Mouse (Mus musculus): ENCODE measurements at regions not wholly inside any gene's neighbourhood (a gene's known extent, or its start where the extent isn't known, plus 50 kb on each side); places are given as distances from the start of the nearest gene placed in this dataset.

- no peak for DNase-seq (ENCODE audit: extremely low spot score, low read depth, low spot score)
Observed at GRCm38 (mm10) chr10:92097081-92097480, 625.1 kb downstream of the Nedd1 start.

GRCm38 (mm10) chr10:92091480-92092395 is 630.5 kb downstream of the Nedd1 start:
- DNase-seq (ENCODE audit: extremely low spot score, low read depth, low spot score), result peak; percentile 8

- DNase-seq (ENCODE audit: extremely low spot score, low read depth, low spot score), result no peak
Observed at GRCm38 (mm10) chr10:92082111-92082510, 640.1 kb downstream of the Nedd1 start.

- DNase-seq (ENCODE audit: extremely low spot score, low read depth, low spot score), result peak; percentile 5
Observed at GRCm38 (mm10) chr10:92081199-92081598, 641.0 kb downstream of the Nedd1 start.

- no peak for DNase-seq (ENCODE audit: extremely low spot score, low read depth, low spot score)
Observed at GRCm38 (mm10) chr10:92079421-92079820, 642.8 kb downstream of the Nedd1 start.

GRCm38 (mm10) chr10:92077291-92077690 is 644.9 kb downstream of the Nedd1 start:
- DNase-seq (ENCODE audit: extremely low spot score, low read depth, low spot score), result no peak

- DNase-seq (ENCODE audit: extremely low spot score, low read depth, low spot score), result no peak
Observed at GRCm38 (mm10) chr10:92076754-92077153, 645.5 kb downstream of the Nedd1 start.

- DNase-seq (ENCODE audit: extremely low spot score, low read depth, low spot score), result no peak
Observed at GRCm38 (mm10) chr10:92075469-92075868, 646.8 kb downstream of the Nedd1 start.

GRCm38 (mm10) chr10:92074698-92075394 is 647.4 kb downstream of the Nedd1 start:
- no peak for DNase-seq (ENCODE audit: extremely low spot score, low read depth, low spot score)

- DNase-seq (ENCODE audit: extremely low spot score, low read depth, low spot score), result no peak
Observed at GRCm38 (mm10) chr10:92073873-92074390, 648.3 kb downstream of the Nedd1 start.

GRCm38 (mm10) chr10:92044783-92045182 is 677.4 kb downstream of the Nedd1 start:
- no peak for DNase-seq (ENCODE audit: extremely low spot score, low read depth, low spot score)

- DNase-seq (ENCODE audit: extremely low spot score, low read depth, low spot score), result no peak
Observed at GRCm38 (mm10) chr10:92036176-92036575, 686.0 kb downstream of the Nedd1 start.

GRCm38 (mm10) chr10:92030221-92030620 is 692.0 kb downstream of the Nedd1 start:
- DNase-seq (ENCODE audit: extremely low spot score, low read depth, low spot score), result no peak

- DNase-seq (ENCODE audit: extremely low spot score, low read depth, low spot score), result no peak
Observed at GRCm38 (mm10) chr10:92024203-92024602, 698.0 kb downstream of the Nedd1 start.

- no peak for DNase-seq (ENCODE audit: extremely low spot score, low read depth, low spot score)
Observed at GRCm38 (mm10) chr10:92021036-92021435, 701.2 kb downstream of the Nedd1 start.

- no peak for DNase-seq (ENCODE audit: extremely low spot score, low read depth, low spot score)
Observed at GRCm38 (mm10) chr10:92009551-92009950, 712.7 kb downstream of the Nedd1 start.

GRCm38 (mm10) chr10:92007891-92008290 is 714.3 kb downstream of the Nedd1 start:
- DNase-seq (ENCODE audit: extremely low spot score, low read depth, low spot score), result no peak

GRCm38 (mm10) chr10:92006467-92006866 is 715.8 kb downstream of the Nedd1 start:
- DNase-seq (ENCODE audit: extremely low spot score, low read depth, low spot score), result no peak

GRCm38 (mm10) chr10:91991040-91991439 is 731.2 kb downstream of the Nedd1 start:
- no peak for DNase-seq (ENCODE audit: extremely low spot score, low read depth, low spot score)

GRCm38 (mm10) chr10:91988364-91988763 is 733.9 kb downstream of the Nedd1 start:
- no peak for DNase-seq (ENCODE audit: extremely low spot score, low read depth, low spot score)

GRCm38 (mm10) chr10:91979841-91980240 is 742.4 kb downstream of the Nedd1 start:
- DNase-seq (ENCODE audit: extremely low spot score, low read depth, low spot score), result no peak

- no peak for DNase-seq (ENCODE audit: extremely low spot score, low read depth, low spot score)
Observed at GRCm38 (mm10) chr10:91971951-91972350, 750.3 kb downstream of the Nedd1 start.

Data from hindlimb bud, embryonic 11.5 days (tissue).